Mouse (Mus musculus) thymus, adult 2 months (tissue): Measurements from ENCODE around the gene Stk4. TPM values are rescaled to one million over a fixed set of nuclear protein-coding genes. Genes with fewer than 3 reads are reported as not detected.

ENCODE experiments used
- DNase-seq: peaks from one replicate; pipeline ENCODE4 v3.0.0; 2021
- H3K27ac ChIP-seq: fragments of 200-500 bp; 2 replicates; pipeline ENCODE4 v1.5.1; 2012; ENCODE audit warnings: low read length, control low read depth; ENCODE audit not compliant: control insufficient read depth, insufficient read depth
- H3K27me3 ChIP-seq: fragments of 200-500 bp; 2 replicates; pipeline ENCODE4 v1.6.1; 2012; ENCODE audit warnings: mild to moderate bottlenecking, low read length, moderate library complexity, mixed read lengths; ENCODE audit not compliant: control insufficient read depth, insufficient read depth
- H3K36me3 ChIP-seq: fragments of 200-500 bp; 2 replicates; pipeline ENCODE4 v1.6.1; 2012; ENCODE audit warnings: mild to moderate bottlenecking, low read length, moderate library complexity; ENCODE audit not compliant: control insufficient read depth, insufficient read depth
- H3K4me1 ChIP-seq: fragments of 200-500 bp; replicated peaks from 2 replicates; pipeline ENCODE4 v1.6.1; 2012; ENCODE audit warnings: low read length; ENCODE audit not compliant: control insufficient read depth, insufficient read depth
- H3K4me3 ChIP-seq: fragments of 200-500 bp; 2 replicates; pipeline ENCODE4 v1.5.1; 2012; ENCODE audit warnings: mild to moderate bottlenecking, low read length, control low read depth, moderate library complexity; ENCODE audit not compliant: control insufficient read depth, insufficient read depth
- CTCF ChIP-seq: fragments of 200-500 bp; IDR thresholded peaks from 2 replicates; pipeline ENCODE4 v1.5.1; 2012; ENCODE audit warnings: mild to moderate bottlenecking, control low read depth, low read length, moderate library complexity, borderline replicate concordance; ENCODE audit not compliant: control insufficient read depth, poor library complexity, insufficient read depth; ENCODE audit errors: extremely low read depth
- POLR2A ChIP-seq: fragments of 200-500 bp; IDR thresholded peaks from 2 replicates; pipeline ENCODE4 v1.6.1; 2012; ENCODE audit warnings: mild to moderate bottlenecking, low read length, control low read depth, moderate library complexity; ENCODE audit not compliant: control insufficient read depth, poor library complexity, insufficient read depth; ENCODE audit errors: extremely low read depth
- WGBS: fragments of 180-500 bp; shearing (Covaris S2); methylation state at CpG from one replicate; pipeline ENCODE4 v1.1.7; 2018; 5-methylcytosine and 5-hydroxymethylcytosine counted together
- polyA plus RNA-seq: library from polyadenylated mRNA; depleted of rRNA; stranded (reverse); fragments of >200 nt; gene quantifications from 2 replicates; pipeline ENCODE4 v1.2.3, GENCODE M21; 2012

Stk4 gene
- polyA plus RNA-seq, 1 experiment = 90.1 TPM

DNA sequence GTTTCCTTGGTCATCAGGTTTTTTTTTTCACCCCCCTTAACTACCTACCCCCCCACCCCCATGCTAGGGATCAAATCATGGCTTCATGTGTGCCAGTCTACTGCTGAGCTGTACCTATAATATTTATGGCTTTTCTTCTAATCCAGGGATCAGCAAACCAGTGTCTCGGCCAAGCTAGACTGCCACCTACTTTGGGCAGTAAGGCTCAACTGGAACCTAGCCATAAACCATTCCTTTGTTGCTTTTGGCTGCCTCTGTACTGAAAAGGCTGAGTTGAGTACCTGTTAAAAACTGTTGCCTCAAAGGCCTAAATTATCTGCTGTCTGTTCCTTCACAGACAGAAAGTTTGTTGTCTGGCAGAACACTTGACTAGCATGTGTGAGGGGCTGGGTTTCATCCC, 31.8 kb downstream of the Stk4 start:
- Histone ChIP-seq H3K4me1 (no peaks in the 10 kb centered on the region), H3K36me3 (peaks cover 85% of the 10 kb centered on the region), H3K4me3 (no peak overlapping the region), H3K27me3 (no peaks in the 10 kb centered on the region), H3K27ac (no peak overlapping the region)
- WGBS = 93% methylated on average over 1 of the region's 1 CpGs
- TF ChIP-seq CTCF (no peak), POLR2A (no peak)
- DNase-seq = no peak

DNA sequence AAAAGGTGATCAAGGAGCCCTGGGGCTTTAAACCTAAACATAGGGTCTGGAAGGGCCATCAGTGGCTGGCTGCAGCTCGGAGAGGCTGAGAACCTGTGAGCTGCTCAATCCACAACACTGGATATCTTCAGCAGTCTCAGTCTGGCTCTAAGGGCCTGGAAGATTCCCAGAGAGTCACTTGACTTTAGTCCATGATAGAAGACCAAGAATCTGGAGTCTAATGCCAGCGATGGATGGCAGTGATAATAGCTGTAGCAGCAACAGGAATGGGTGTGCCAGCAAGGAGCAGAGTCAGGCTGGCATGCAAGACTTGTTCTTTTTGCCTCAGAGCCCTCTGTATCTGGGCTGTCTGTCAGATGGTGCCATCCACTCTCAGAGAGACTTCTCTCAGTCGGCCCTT, 32.2 kb downstream of the Stk4 start:
- TF ChIP-seq POLR2A (no peak), CTCF (no peak)
- Histone ChIP-seq H3K4me1 (no peaks in the 10 kb centered on the region), H3K27me3 (no peaks in the 10 kb centered on the region), H3K36me3 (peaks cover 87% of the 10 kb centered on the region), H3K4me3 (no peak overlapping the region), H3K27ac (no peak overlapping the region)
- DNase-seq = no peak
- 98% methylated on average over 3 of the region's 3 CpGs for WGBS

- DNase-seq = peak; percentile 56
- no peak overlapping the region for H3K27ac ChIP-seq
- 71% methylated on average over 4 of the region's 4 CpGs for WGBS
- peaks cover 85% of the 10 kb centered on the region for H3K36me3 ChIP-seq
- H3K27me3 ChIP-seq = no peaks in the 10 kb centered on the region
- no peak overlapping the region for H3K4me3 ChIP-seq
- TF ChIP-seq CTCF (no peak), POLR2A (no peak)
- no peaks in the 10 kb centered on the region for H3K4me1 ChIP-seq
Measured at GRCm38 (mm10) chr2:164103501-164103900, 33.4 kb downstream of the Stk4 start.

DNA sequence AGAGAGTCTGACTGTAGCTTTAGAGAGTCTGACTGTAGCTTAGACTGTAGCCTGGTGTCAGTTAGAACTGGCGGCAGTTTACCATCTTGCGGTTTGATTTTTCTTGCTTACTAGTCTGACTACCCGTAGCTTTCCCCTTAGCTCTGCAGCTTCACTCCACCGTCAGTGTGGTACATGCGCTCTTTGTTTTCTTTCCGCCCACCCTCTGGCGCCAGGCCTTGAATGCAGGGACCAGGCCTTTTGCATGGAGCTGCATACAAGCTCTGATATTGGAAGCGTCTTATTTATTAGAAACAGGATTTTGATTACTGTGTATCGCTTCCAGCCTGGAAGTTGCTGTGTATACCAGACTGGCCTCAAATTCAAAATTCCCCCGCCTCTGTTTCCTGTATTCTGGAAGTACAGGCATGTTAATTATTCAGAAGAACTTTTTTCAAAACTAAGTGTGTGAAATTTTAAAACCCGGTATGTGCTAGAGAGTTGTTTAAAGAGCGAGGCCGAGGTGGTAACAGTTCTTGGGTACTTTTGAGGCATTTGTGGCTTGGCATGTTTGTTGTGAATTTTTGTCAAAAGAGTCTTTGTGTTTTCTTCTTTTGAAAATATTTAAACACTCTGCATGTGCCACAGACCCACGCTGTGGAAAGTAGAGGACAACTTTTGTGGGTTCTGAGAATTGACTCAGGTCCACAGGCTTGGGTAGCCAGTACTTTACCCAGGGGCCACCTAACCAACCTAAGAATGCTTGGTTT, 36.3 kb downstream of the Stk4 start:
- no peaks in the 10 kb centered on the region for H3K27me3 ChIP-seq
- no peak overlapping the region for H3K27ac ChIP-seq
- 92% methylated on average over 14 of the region's 14 CpGs for WGBS

GRCm38 (mm10) chr2:164107125-164107874, 37.2 kb downstream of the Stk4 start:
- Histone ChIP-seq H3K27me3 (no peaks in the 10 kb centered on the region), H3K4me1 (no peaks in the 10 kb centered on the region), H3K4me3 (no peak overlapping the region), H3K27ac (no peak overlapping the region), H3K36me3 (peaks cover 70% of the 10 kb centered on the region)
- no peak for DNase-seq
- TF ChIP-seq POLR2A (no peak), CTCF (no peak)
- 95% methylated on average over 16 of the region's 16 CpGs for WGBS

More for the DNA sequence above, 36.3 kb downstream of the Stk4 start:
- Histone ChIP-seq H3K36me3 (peaks cover 69% of the 10 kb centered on the region), H3K4me3 (no peak overlapping the region), H3K4me1 (no peaks in the 10 kb centered on the region)
- TF ChIP-seq POLR2A (no peak), CTCF (no peak)
- no peak for DNase-seq

- TF ChIP-seq CTCF (no peak), POLR2A (no peak)
- peaks cover 68% of the 10 kb centered on the region for H3K36me3 ChIP-seq
- no peak for DNase-seq
- H3K4me3 ChIP-seq = no peak overlapping the region
- no peaks in the 10 kb centered on the region for H3K4me1 ChIP-seq
- H3K27me3 ChIP-seq = no peaks in the 10 kb centered on the region
- H3K27ac ChIP-seq = no peak overlapping the region
- WGBS = 95% methylated on average over 4 of the region's 4 CpGs
Measured at GRCm38 (mm10) chr2:164108501-164108900, 38.4 kb downstream of the Stk4 start.
